Mouse (Mus musculus) heart, postnatal 36 days (tissue): ENCODE data around the gene Zfp12. TPM values are rescaled to one million over a fixed set of nuclear protein-coding genes. Genes with fewer than 3 reads are reported as not detected.

Source experiments
- DNase-seq, 2 experiments: peaks; one replicate each; pipeline ENCODE4 v3.0.0; 2021 to 2022
- intact Hi-C: fragments of 180-260 bp; cut with DNase I; formaldehyde crosslinking; loops from one replicate; pipeline ENCODE4 v1.15.1; 2025
- total RNA-seq, 2 experiments: library from RNA; stranded (reverse); gene quantifications; 2 replicates each; pipeline ENCODE4 v1.2.3; 2021

Zfp12 gene
- total RNA-seq, 2 experiments from 2014 or later, result 8.5 to 8.6 TPM

- DNase-seq, result no peak
- intact Hi-C loops, result no loop called here
These were observed 29.7 kb downstream of the Zfp12 start for GRCm38 (mm10) chr5:143264689-143265088.

- intact Hi-C loops, result no loop called here
- no peak for DNase-seq
These were observed 30.4 kb downstream of the Zfp12 start for GRCm38 (mm10) chr5:143265409-143265808.

- intact Hi-C loops, result no loop called here
- no peak for DNase-seq
These were observed 31.8 kb downstream of the Zfp12 start for GRCm38 (mm10) chr5:143266794-143267193.

- intact Hi-C loops, result no loop called here
- DNase-seq, result no peak
These were observed 34.0 kb downstream of the Zfp12 start for GRCm38 (mm10) chr5:143268985-143269362.

- peak; percentile 73 to 78 for DNase-seq
- intact Hi-C loops, result loop anchor here (2.0 kb wide), 1 partner anchor 35 kb away; the partner anchor contains the start of gene Zfp12
These were observed 34.6 kb downstream of the Zfp12 start, which contains the start of gene Zfp316 for GRCm38 (mm10) chr5:143269363-143270150. TSS of gene Zfp316 (minus strand) at chr5:143270022.

- intact Hi-C loops, result loop anchor here (2.0 kb wide), 1 partner anchor 35 kb away; the partner anchor contains the start of gene Zfp12
- DNase-seq, result no peak
These were observed 35.2 kb downstream of the Zfp12 start for GRCm38 (mm10) chr5:143270151-143270519.

- no peak for DNase-seq
- intact Hi-C loops, result loop anchor here (2.0 kb wide), 1 partner anchor 37 kb away; the partner anchor contains the start of gene Zfp12
These were observed 36.7 kb downstream of the Zfp12 start for GRCm38 (mm10) chr5:143271642-143272041.

- DNase-seq, result no peak
- intact Hi-C loops, result no loop called here
These were observed 37.1 kb downstream of the Zfp12 start for GRCm38 (mm10) chr5:143272108-143272507.

GRCm38 (mm10) chr5:143272540-143273330, 37.8 kb downstream of the Zfp12 start:
- intact Hi-C loops, result no loop called here
- DNase-seq, result no peak

- intact Hi-C loops, result no loop called here
- DNase-seq, result no peak
These were observed 40.8 kb downstream of the Zfp12 start for GRCm38 (mm10) chr5:143275761-143276160.

GRCm38 (mm10) chr5:143279247-143279646, 44.3 kb downstream of the Zfp12 start:
- intact Hi-C loops, result no loop called here
- no peak for DNase-seq

GRCm38 (mm10) chr5:143284762-143285161, 49.8 kb downstream of the Zfp12 start:
- no peak for DNase-seq
- intact Hi-C loops, result no loop called here

GRCm38 (mm10) chr5:143287774-143288328, 52.9 kb downstream of the Zfp12 start:
- no peak for DNase-seq
- intact Hi-C loops, result no loop called here

- DNase-seq, result no peak
- intact Hi-C loops, result no loop called here
These were observed 53.5 kb downstream of the Zfp12 start for GRCm38 (mm10) chr5:143288378-143288911.

- DNase-seq, result no peak
- intact Hi-C loops, result no loop called here
These were observed 54.3 kb downstream of the Zfp12 start for GRCm38 (mm10) chr5:143289299-143289698.

GRCm38 (mm10) chr5:143292879-143293278, 57.9 kb downstream of the Zfp12 start:
- DNase-seq, result no peak
- intact Hi-C loops, result no loop called here

- DNase-seq, result no peak
- intact Hi-C loops, result no loop called here
These were observed 58.4 kb downstream of the Zfp12 start, which contains the start of gene Zfp853 for GRCm38 (mm10) chr5:143293404-143293803. TSS of gene Zfp853 (minus strand) at chr5:143293623.

GRCm38 (mm10) chr5:143294862-143295261, 59.9 kb downstream of the Zfp12 start:
- no peak for DNase-seq

GRCm38 (mm10) chr5:143295330-143295729, 60.4 kb downstream of the Zfp12 start:
- intact Hi-C loops, result no loop called here
- no peak for DNase-seq

More at GRCm38 (mm10) chr5:143294862-143295261, 59.9 kb downstream of the Zfp12 start:
- intact Hi-C loops, result no loop called here

GRCm38 (mm10) chr5:143297986-143298385, 63.0 kb downstream of the Zfp12 start:
- DNase-seq, result no peak
- intact Hi-C loops, result no loop called here

- DNase-seq, result no peak
- intact Hi-C loops, result no loop called here
These were observed 63.4 kb downstream of the Zfp12 start for GRCm38 (mm10) chr5:143298391-143298790.
